Mouse (Mus musculus) thymus, postnatal 36 days (tissue): Measurements from ENCODE around the gene Cwc25.
"Not testable (repeated sequence)": the region's sequence is repeated elsewhere in the genome, so short reads cannot be mapped to it uniquely, and the experiment has no call there.

Experiments used
- DNase-seq, 2 experiments: peaks; one replicate each; pipeline ENCODE4 v3.0.0; 2022; ENCODE audit warnings: mixed read lengths in 2 of 2

Gene Cwc25

DNA sequence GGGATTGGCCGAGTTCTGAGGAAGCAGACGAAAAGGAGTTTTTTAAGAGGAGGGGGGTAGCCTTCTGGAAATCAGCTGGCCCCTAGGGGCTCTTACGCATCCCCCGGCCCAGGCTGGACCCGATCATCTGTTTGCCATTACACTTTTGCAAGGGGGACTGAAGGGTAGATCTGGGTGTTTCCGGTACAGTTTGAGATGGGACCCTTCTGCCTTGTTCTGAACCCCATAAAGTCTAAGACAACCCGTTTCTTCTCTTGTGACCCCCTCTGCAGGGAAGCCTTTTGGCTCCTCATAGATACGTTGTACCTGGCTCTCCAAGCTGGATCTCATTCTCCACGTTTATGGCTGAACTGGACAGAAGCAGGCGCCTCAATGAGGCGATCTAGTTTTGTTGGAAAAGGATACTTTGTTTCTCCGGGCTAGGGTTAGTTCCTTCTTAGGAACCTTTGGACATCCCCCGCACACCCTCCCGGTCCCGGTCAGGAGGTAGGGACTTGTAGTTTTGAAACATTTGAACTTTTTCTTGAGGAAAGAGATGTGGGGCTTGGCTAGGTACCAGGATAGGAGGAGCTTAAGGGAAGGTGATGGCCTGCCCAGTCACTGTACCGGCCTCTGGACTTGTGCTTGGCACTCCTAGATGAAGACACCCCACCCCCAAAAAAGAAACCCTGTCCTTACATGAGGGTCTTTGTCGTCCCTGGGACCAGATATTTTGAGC lies 34.5 kb upstream of the Cwc25 start:
- peak in 1 of 2 experiments; percentile 49 for DNase-seq

DNA sequence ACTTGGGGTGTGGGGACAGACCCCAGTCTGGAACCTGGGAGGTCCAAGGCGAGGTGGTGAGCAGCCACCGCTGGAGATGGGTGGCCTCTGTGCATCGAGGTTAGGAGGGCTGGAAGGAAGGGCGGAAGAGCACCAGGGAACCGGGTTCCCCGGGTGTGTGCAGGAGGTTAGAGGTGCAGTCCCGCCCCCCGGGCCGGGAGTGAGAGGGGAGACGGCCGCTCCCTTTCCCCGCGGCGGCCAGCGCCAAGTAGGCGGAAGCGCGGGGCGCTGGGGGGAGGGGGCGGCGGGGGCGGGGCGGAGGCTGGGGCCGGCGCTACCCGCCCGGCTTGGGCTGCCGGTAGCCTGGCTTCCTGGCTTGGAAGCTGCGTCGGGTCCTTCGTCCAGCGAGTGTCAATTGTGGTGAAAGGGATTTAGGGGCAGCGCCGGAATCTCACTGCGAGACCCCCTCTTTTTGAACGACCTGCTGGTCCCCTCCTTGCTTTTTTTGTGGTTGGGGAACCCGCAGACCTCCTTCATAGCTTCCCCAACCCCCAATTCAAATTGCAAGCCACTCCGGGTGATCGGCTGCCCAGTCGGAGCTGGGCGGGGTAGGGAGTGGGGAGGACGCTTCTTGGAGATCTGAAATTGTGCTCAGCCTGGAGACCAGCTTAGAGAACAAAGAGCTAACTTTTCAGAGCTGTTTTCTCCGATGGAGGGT lies 33.8 kb upstream of the Cwc25 start:
- DNase-seq = peak; percentile 84 to 89

DNA sequence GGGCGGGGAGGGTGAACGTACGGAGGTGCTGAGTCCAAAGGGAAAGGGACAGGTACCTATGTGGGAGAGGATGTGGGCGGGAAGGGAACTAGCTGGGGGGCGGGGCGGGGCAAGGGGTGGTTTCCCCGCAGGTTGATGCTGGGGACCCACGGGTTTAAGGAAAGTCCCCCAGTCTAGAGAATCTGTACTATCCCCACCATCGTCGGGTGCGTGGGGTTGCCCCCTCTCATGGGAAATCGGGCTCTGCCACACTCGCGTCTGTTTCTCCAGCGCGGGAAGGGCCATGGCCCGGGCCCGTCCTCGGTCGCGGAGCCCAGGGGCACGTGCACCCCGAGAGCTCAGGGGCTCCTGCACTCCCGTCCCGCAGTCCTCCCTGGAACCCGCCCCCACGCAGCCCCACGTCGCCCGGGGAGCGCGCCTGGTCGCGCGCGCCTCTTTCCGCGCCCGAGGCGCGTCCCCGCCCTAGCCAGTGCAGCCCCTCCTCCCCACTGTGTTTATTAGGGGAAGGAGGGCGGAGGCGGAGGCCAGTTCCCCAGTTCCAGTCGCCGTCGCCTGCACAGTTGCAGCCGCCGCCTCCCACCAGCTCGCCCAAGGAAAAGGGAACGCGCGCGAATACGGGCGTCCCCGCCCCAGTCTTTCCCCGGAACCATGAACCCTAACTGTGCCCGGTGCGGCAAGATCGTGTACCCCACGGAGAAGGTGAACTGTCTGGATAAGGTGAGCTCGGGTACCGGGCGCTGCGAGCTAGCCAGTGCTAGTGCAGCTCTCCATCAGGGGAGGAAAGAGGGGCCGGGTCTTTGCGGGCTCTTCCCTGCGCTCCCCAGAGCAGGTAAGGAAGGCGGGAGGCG lies 33.0 kb upstream of the Cwc25 start:
- DNase-seq = peak; percentile 87 to 89

DNA sequence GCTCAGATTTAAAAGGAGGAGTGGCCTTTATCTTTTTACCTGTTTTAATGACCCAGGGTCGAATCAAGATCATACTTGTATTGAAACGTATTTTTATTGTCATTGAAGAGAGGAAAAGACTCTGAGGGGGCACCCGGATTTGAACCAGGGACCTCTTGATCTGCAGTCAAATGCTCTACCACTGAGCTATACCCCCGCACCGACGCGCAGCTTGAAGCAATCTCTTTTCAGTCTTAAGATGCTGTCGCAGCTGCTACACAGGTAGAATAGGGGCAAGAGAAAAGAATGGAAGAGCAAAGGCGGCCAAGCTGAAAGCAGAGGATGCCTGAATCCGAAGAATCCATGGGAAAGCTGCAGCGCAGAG lies 32.4 kb upstream of the Cwc25 start, which contains the start of gene Lasp1:
Lasp1 (plus strand) TSS at position 219 of the 364 bp plus-strand sequence.
- peak; percentile 88 to 90 for DNase-seq

DNA sequence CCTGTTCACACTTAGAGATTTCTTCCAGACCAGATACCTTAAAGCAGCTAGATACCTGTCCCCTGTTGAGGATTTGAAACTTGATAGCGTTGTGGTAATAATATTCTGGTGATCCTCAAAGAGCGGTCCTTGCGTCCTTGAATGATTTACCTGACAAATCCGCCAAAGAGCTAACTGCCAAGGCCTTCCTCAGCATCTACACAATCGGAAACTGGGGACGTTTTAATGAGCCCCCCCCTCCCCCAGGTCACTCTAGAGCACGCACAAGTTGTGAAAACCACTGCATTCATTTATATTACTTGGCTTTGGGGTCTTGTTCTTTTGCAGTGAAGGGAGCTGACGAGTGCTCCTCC lies 31.7 kb upstream of the Cwc25 start:
- no peak for DNase-seq

DNA sequence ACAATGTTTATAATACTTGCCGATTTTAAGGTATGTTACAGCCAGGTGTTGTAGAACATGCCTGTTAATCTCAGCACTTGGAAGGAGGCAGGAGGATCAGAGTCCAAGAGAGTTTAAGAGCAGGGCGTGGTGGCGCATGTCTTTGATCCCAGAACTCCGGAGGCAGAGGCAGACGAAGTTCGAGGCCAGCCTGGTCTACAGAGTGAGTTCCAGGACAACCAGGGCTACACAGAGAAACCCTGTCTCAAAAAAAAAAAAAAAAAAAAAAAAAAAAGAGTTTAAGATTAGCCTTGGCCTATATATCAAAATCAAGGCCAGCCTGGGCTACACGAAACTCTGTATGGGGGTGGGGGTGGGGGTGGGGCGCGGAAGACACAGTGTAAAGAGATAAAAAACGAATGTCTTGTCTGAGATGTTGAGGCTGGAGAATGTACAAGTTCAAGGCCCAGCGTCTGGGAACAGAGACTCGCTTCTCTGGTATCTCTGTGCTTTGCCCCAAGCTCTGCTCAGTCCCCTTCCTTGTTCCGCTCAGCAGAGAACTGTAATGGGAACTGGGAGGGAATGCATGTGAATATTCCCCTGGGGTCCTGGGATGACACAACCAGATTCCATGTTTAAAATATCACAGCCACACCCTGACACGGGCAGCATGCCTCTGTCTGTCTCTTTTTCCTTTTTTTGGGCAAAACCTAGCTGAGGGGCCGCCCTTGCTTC lies 31.2 kb upstream of the Cwc25 start:
- no peak for DNase-seq

DNA sequence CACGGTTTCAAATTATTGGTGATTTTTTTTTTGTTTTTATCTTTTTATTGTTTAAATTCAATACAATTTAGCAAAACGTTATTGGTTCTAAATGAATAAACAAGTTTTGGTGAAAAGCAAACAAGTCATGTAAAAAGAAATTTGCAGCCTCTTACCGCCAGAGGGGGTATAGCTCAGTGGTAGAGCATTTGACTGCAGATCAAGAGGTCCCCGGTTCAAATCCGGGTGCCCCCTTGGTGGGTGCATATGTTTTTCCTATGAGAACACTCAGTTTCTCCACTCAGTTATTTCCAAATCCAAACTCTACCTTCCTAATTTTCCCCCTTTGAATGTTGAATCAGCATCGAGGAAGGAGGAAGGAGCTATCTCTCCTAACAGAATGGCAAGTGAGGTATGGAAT lies 30.6 kb upstream of the Cwc25 start:
- peak; percentile 76 to 77 for DNase-seq

DNA sequence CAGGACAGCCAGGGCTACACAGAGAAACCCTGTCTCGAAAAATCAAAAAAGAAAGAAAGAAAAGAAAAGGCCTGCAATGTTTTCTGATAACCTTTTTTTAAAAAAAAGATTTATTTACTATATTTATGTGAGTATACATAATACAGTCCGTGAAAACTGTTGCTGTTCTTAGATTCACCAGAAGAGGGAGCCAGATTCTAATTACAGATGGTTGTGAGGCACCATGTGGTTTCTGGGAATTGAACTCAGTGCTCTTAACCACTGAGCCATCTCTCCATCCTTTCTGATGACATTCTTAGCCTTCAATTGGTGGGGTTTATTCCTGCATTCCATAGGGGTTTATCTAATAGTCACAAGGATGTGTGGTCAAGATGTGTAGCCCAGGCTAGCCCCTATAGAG lies 26.8 kb upstream of the Cwc25 start:
- no peak for DNase-seq

DNA sequence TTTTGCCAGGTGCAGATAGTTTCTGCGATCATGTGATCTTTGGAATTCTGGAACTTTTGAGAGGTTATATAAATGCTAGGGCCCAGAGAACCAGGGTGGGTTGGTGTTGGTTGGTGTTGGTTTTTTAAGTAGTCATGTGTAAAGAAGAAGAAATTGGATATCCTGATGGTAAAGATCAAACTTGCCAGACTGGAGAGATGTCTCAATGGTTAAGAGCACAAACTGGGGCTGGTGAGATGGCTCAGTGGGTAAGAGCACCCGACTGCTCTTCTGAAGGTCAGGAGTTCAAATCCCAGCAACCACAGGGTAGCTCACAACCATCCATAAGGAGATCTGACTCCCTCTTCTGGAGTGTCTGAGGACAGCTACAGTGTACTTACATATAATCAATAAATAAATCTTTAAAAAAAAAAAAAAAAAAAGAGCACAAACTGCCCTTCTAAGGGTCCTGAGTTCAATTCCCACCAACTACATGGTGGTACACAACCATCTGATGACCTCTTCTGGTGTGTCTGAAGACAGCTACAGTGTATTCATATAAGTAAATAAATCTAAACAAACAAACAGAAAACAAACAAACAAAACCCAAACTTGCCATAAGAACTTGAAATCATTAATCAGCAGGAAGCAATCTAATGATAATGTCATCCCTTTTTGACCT lies 24.6 kb upstream of the Cwc25 start:
- DNase-seq = not testable (repeated sequence)

DNA sequence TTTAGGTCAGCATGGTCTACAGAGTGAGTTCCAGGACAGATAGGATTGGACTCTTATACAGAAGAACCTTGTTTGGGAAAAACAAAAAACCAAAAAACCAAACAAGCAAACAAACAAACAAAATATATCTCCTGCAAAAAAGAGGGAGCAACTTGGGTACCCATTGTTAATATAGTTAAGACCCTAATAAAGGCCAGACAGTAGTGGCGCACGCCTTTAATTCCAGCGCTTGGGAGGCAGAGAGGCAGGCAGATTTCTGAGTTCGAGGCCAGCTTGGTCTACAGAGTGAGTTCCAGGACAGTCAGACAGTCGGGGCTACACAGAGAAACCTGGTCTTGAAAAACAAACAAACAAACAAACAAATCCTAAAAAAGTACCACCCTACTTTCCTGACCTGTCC lies 23.4 kb upstream of the Cwc25 start:
- DNase-seq = no peak

DNA sequence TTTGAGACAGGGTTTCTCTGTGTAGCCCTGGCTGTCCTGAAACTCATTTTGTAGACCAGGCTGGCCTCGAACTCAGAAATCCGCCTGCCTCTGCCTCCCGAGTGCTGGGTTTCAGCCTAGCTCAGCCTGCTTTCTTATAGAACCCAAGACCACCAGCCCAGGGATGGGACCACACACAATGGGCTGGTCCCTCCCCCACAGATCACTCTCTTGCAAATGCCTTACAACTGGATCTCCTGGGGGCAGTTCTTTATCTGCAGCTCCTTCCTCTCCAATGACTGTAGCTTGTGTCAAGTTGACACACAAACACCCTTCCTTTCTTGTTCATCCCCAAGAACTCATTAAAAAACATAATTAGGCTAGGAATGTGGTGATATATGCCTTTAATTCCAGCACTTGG lies 21.6 kb upstream of the Cwc25 start:
- DNase-seq = no peak

DNA sequence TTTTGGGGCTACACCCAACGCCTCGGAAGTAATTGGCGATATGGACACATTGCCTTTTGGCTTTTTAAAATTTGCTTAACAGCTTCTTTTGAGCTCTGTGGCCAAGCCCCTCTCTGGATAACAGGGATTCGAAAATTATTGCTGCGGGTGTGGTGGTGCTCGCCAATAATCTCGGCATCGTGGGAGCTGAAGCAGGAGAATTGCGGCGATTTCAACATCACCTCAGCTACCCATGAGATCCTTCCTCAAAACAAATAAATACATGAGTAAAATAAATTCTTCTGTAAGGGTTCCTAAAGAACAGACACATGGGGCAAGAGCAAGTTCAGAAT lies 16.2 kb upstream of the Cwc25 start:
- no peak for DNase-seq

DNA sequence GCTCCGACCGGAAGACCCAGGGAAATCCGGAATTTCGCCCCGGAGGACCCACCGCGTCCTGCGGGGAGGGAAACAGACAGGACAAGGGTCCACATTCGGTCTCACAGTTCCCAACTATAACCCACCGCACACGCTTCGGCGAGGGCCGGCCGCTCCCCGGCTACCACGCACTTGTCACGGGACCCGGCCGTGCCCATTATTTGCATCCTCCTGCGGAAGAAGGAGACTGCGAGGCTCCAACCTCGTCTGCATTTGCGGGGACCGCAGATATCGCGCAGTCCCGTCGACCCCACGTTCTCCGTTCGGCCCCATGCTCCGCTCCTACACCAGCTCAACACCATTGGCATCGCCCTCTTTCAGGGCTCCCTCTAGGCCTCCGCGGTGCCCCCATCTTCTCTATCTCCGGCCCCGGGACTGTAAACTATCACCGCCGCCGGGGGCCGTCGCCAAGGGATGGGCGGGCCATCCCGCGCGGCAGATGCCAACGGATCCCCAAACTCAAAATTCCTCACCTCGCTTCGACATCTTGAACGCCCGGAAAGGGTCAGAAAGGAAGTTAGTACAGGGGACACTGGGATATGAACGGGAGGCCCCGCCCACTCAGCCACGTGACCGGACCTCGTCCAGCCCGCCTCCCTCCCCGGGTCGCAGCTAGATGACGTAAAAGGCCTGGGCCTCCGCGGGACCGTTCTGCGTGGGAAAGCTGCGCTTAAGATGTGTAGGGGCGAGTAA lies 15.6 kb upstream of the Cwc25 start, which contains the start of gene Rpl23:
Rpl23 (minus strand) TSS at position 606 of the 732 bp plus-strand sequence.
- DNase-seq = peak; percentile 98 to 99

DNA sequence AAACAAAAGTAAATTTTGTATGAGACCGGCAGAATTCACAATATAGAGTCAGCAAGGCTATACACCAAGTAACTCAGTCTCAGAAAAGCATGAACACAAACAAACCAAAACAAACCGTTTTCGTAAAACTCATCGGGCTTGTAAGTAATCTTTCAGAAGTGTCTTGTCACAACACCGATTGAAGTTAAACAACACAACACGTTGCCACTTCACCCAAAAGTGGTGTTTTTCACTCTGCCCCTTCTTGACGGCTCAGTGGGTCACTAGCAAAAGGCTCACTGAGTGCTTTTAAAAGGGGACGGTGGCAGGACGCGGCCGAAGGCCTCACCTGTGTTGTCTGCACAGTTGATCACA lies 15.1 kb upstream of the Cwc25 start:
- no peak for DNase-seq

DNA sequence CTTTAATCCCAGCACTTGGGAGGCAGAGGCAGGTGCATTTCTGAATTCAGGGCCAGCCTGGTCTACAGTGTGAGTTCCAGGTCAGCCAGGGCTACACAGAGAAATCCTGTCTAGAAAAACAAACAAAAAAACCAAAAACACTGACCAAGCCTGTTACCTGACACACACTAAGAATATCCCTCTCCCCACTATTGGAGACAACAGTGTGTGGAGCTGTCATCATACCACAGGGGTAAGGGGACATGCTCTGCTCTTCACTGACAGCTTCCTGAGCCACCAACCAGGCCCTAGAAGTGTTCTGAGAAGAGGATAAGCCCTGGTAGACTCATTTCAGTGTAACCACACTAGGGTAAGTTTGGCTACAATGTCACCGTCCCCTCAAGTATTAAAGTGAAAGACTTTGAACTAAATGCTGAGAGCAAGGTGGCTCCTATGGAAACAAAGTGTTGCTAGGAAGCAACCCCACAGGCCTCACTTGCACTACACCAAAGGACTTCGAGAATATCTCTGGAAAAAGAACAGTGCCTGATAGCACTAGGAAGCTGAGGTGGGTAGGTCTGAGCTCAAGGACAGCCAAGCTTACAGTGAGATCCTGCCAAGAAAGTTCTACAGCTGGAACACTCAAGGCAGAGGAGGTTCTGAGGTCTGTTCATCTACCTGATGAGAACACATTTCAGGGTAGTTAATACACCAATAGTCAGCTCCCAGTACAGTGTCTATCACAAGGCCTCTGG lies 13.8 kb upstream of the Cwc25 start:
- DNase-seq = no peak

DNA sequence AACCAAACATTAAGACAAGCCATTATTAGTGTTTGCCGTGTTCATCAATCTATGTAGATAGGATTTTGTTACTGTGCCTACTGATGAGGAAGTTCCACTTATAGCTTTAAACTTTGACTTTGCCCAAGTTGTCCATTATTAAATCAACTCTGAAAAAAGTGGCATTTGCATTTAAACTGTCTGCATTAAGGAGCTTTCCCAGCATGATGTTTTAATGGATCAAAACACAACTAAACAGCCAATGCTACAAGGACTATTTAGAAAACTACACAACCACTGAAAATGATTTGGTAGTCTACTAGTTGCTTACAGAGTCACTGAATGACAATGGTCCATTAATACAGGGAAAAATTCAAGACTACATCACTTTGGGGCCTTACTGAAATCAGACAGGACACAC lies 12.6 kb upstream of the Cwc25 start:
- DNase-seq = no peak

DNA sequence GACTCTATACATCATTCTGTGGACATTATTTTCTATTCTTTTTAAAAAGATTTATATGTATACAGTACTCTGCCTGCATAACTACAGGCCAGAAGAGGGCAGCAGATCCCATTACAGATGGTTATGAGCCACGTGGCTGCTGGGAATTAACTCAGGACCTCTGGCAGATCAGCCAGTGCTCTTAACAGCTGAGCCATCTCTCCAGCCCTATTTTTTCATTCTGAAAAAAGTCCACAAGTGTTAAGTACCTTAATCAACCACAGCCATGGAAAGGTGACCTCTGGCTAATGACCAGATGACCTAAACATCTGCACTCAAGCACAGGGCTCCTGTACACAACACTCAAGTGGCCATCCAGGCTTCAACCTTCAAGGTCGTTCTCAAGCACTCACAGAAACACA lies 10.8 kb upstream of the Cwc25 start:
- peak; percentile 10 to 20 for DNase-seq

DNA sequence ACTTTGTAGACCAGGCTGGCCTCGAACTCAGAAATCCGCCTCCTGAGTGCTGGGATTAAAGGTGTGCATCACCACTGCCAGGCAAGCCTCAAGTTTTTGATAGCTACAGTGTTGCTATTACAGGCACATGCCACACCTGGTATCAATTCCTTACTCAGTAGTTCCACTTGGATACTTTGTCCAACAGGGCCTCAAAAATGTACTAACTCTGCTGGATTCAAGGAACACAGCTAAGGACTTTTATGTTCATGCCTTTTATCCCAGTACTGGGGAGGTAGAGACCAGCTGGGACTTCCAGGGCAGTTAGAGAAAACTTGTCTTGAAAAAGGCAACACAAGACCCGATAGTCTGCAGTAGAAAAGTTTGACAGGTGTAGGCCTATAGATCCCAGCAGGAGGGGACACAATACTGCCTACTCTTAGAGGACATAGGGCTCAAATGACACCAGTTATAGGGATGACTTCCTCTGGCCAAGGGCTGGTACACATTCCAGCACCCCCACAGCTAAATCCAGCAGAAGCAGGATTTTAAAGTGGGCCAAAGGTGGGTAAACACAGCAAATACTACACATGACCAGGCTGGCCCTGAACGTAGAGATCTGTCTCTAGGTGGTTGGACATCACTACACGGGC lies 10.3 kb upstream of the Cwc25 start:
- DNase-seq = no peak

DNA sequence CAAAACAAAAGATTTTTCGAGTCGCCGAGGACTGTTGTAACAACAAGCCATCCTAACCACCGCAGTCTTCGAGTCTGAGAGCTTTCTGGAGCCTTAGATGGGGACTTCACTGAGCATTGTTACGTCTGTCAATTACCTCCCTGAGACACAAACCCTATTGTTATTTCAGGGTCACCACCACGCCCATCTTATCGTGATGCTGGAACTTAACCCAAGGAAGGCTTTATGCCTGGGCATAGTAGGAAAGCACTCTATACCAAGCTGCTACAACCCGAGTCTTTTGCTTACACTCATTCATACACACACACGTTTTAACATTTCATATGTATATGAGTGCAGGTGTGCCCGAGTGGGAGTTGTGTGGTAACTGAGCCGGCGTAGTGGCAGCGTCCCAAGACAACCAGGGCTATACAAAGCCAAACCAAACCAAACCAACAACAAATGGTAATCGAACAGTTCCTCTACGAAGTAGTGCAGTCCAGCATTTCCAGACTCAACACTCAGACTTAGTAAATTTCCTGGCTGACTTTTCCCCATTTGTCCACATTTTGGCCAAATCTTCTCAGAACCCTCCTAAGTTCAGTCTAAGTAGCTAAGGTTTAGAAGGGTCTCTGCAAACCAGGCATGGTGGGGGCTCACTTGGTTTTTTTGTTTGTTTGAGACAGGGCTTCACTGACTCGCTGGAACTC lies 9.6 kb upstream of the Cwc25 start, which contains the start of gene 1700001P01Rik:
1700001P01Rik (minus strand) TSS at position 111 of the 689 bp plus-strand sequence.
- DNase-seq = no peak

DNA sequence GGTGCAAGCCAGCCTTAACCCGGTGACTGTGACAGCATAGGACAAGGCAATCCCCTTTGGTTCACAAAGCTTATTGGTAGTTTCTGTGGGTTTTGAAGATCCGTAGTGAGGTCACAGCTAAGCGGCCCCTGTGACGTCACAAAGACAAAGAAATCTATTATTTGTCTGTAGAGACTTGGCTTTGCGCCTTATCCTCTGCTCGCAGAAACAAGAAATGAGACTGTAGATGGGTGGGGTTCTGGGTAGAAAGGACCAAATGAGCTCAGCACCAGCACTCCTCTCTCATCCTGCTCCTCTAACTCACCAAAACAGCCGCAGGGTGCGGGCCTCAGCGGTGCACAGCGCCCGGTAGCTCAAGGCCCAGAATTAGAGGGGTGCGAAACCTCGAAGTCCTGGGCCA lies 8.8 kb upstream of the Cwc25 start:
- no peak for DNase-seq
